Mouse (Mus musculus) stomach, embryonic 15.5 days (tissue): ENCODE data around the gene Insc. TPM values are rescaled to one million over a fixed set of nuclear protein-coding genes. Genes with fewer than 3 reads are reported as not detected.
A peak's percentile ranks its signal among the peaks of the same experiment; 100 is the strongest.

Source experiments
- ATAC-seq: fragments of 200-750 bp; cut with Nextera tagmentation; 2 replicates; pipeline ENCODE4 v1.8.0; 2017; ENCODE audit warnings: low read depth, moderate number of reproducible peaks, moderate TSS enrichment; ENCODE audit not compliant: insufficient read depth, low FRiP score
- H3K27ac ChIP-seq: fragments of 300-500 bp; sonication (generic); 2 replicates; pipeline ENCODE4 v1.5.1; 2015; ENCODE audit warnings: mild to moderate bottlenecking, inconsistent platforms
- H3K27me3 ChIP-seq: fragments of 300-500 bp; sonication (generic); replicated peaks from 2 replicates; pipeline ENCODE4 v1.6.1; 2015; ENCODE audit warnings: inconsistent platforms
- H3K36me3 ChIP-seq: fragments of 300-500 bp; sonication (generic); 2 replicates; pipeline ENCODE4 v1.6.1; 2015; ENCODE audit warnings: inconsistent platforms
- H3K4me1 ChIP-seq: fragments of 300-500 bp; sonication (generic); 2 replicates; pipeline ENCODE4 v1.6.1; 2015; ENCODE audit warnings: inconsistent platforms
- H3K4me2 ChIP-seq: fragments of 300-500 bp; sonication (generic); 2 replicates; pipeline ENCODE4 v1.6.1; 2015; ENCODE audit warnings: mild to moderate bottlenecking, inconsistent platforms
- H3K4me3 ChIP-seq: fragments of 300-500 bp; sonication (generic); replicated peaks from 2 replicates; pipeline ENCODE4 v1.5.1; 2015; ENCODE audit warnings: inconsistent platforms
- H3K9ac ChIP-seq: fragments of 300-500 bp; sonication (generic); 2 replicates; pipeline ENCODE4 v1.6.1; 2015; ENCODE audit warnings: inconsistent platforms
- H3K9me3 ChIP-seq: fragments of 300-500 bp; sonication (generic); 2 replicates; pipeline ENCODE4 v1.6.1; 2016; ENCODE audit warnings: inconsistent platforms
- WGBS: fragments of 180-500 bp; shearing (Covaris S2); methylation state at CpG from one replicate; pipeline ENCODE4 v1.1.7; 2015; 5-methylcytosine and 5-hydroxymethylcytosine counted together
- polyA plus RNA-seq: library from polyadenylated mRNA; unstranded; fragments of >200 nt; fragmentation: Nextera tagmentation; extraction: Ambion mirVana; gene quantifications from 2 replicates; pipeline ENCODE4 v1.2.1, GENCODE M21; 2015

The Insc gene
- polyA plus RNA-seq, 1 experiment from 2014 or later = 23.4 TPM

GRCm38 (mm10) chr7:114805311-114805710 is 61.8 kb downstream of the Insc start:
- no peak overlapping the region for H3K27ac ChIP-seq
- no peak overlapping the region for H3K9ac ChIP-seq
- no peak overlapping the region for H3K4me2 ChIP-seq
- H3K9me3 ChIP-seq = no peaks in the 10 kb centered on the region
- H3K4me3 ChIP-seq = no peak overlapping the region
- no peaks in the 10 kb centered on the region for H3K36me3 ChIP-seq
- H3K27me3 ChIP-seq = no peaks in the 10 kb centered on the region
- 72% methylated on average over 2 of the region's 2 CpGs for WGBS
- no peak for ATAC-seq
- no peaks in the 10 kb centered on the region for H3K4me1 ChIP-seq

GRCm38 (mm10) chr7:114807343-114807742 is 63.8 kb downstream of the Insc start:
- Histone ChIP-seq H3K27ac (no peak overlapping the region; the same call in 1 of the 2 replicates), H3K36me3 (no peaks in the 10 kb centered on the region), H3K9me3 (no peaks in the 10 kb centered on the region), H3K4me2 (no peak overlapping the region), H3K4me1 (no peaks in the 10 kb centered on the region), H3K27me3 (no peaks in the 10 kb centered on the region), H3K4me3 (no peak overlapping the region), H3K9ac (no peak overlapping the region)
- ATAC-seq = no peak; the same call in 1 of the 2 replicates
- 52% methylated on average over 5 of the region's 5 CpGs for WGBS

DNA sequence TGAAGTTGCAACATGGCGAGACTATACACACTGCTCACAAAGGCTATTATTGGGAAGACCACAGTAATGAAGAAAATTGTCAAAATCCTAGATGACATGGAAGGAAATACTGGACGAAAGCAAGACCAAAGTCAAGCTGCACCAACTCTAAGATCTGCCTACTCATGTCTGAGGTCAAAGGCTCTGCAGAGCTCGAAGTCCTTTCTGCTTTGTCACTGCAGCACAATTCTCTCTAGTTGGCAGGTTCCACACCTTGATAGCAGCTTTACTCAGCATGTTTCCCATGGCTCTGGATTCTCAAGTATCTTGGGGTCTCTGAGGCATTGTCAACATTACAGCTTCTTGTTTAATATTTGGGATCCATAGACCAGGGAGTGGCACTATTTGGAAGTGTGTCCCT is 64.8 kb downstream of the Insc start:
- ATAC-seq = no peak
- Histone ChIP-seq H3K4me2 (no peak overlapping the region), H3K4me1 (no peaks in the 10 kb centered on the region), H3K9me3 (no peaks in the 10 kb centered on the region), H3K27me3 (no peaks in the 10 kb centered on the region), H3K9ac (no peak overlapping the region), H3K27ac (no peak overlapping the region), H3K4me3 (no peak overlapping the region), H3K36me3 (no peaks in the 10 kb centered on the region)
- 85% methylated on average over 3 of the region's 3 CpGs for WGBS

DNA sequence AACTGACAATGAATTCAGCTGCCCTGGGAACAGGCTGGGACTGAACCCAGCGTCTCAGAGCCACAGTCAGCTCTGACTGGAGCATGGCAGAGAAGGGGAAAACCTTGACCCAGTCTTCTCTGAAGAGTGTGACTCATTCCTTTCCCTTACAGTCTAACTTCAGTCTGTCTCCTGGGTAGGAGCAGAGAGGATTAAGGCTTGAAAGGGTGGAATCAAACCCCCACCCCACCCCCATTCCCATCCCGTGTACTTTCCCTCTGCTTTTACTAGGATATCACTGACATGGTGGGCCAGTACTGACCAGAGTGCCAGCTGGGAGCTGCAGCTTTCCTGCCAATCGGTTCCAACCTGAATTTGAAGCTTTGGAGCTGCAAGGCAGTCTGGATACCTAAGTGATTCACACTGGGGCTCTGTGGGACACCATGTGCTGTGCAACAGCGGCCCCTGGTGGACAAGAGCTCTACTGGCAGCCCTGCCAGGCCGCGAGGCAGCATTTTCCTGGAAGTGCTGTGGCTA is 73.9 kb downstream of the Insc start:
- Histone ChIP-seq H3K4me2 (no peak overlapping the region), H3K36me3 (no peaks in the 10 kb centered on the region), H3K4me3 (no peak overlapping the region), H3K9me3 (no peaks in the 10 kb centered on the region), H3K9ac (no peak overlapping the region), H3K27ac (no peak overlapping the region), H3K27me3 (no peaks in the 10 kb centered on the region), H3K4me1 (no peaks in the 10 kb centered on the region)
- 11% methylated on average over 6 of the region's 6 CpGs for WGBS
- ATAC-seq = peak; percentile 82

DNA sequence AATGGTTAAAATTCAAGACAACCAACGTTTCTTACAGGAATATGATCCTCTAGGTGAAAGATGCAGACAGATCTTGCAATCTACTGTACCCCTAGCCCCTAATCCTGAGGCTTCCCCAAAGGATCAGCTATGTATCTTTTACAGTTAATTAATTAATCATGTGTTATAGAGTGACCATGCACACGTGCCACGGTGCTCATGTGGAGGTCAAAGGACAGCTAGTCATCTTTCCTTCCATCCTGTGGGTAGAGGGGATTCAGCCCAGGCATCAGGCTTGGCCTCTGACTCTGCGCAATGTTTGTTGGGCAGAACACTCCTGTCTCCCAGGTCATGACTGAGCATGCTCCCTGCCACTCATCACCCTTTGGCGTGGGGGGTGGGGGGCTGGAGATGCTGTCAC is 74.4 kb downstream of the Insc start:
- 33% methylated on average over 5 of the region's 5 CpGs for WGBS
- H3K9ac ChIP-seq = no peak overlapping the region
- no peak overlapping the region for H3K4me3 ChIP-seq
- no peaks in the 10 kb centered on the region for H3K36me3 ChIP-seq
- no peak overlapping the region for H3K4me2 ChIP-seq
- no peak for ATAC-seq
- H3K9me3 ChIP-seq = no peaks in the 10 kb centered on the region
- no peaks in the 10 kb centered on the region for H3K4me1 ChIP-seq
- H3K27me3 ChIP-seq = no peaks in the 10 kb centered on the region
- no peak overlapping the region for H3K27ac ChIP-seq

- H3K9ac ChIP-seq = no peak overlapping the region
- no peak overlapping the region for H3K27ac ChIP-seq
- H3K4me1 ChIP-seq = no peaks in the 10 kb centered on the region
- H3K9me3 ChIP-seq = no peaks in the 10 kb centered on the region
- H3K36me3 ChIP-seq = no peaks in the 10 kb centered on the region
- no peaks in the 10 kb centered on the region for H3K27me3 ChIP-seq
- no peak overlapping the region for H3K4me2 ChIP-seq
- WGBS = 74% methylated on average over 3 of the region's 3 CpGs
- ATAC-seq = no peak
- no peak overlapping the region for H3K4me3 ChIP-seq
Measured at GRCm38 (mm10) chr7:114818351-114818750, 74.9 kb downstream of the Insc start.

DNA sequence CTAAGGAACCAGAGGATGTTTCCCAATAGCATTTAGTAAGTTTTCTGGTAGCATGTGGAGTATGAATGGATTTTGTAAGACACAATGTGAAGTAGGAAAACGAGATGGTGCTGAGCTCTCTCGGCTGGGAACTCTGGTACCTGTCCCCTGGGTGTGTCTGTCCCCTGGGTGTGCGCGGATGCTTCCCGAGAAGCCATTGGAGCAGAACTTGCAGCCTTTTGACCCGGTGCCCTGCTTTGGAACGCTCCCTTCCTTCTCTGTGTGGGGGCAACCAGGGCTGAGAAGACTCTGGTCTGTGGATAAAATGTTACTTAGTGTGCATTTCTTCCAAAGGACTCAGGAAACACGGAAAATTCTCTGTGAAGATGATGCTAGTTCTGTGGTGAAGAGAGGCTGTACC is 75.3 kb downstream of the Insc start:
- Histone ChIP-seq H3K36me3 (no peaks in the 10 kb centered on the region), H3K4me1 (no peaks in the 10 kb centered on the region), H3K4me2 (no peak overlapping the region), H3K9me3 (no peaks in the 10 kb centered on the region), H3K9ac (no peak overlapping the region), H3K27ac (no peak overlapping the region), H3K27me3 (no peaks in the 10 kb centered on the region), H3K4me3 (no peak overlapping the region)
- no peak for ATAC-seq
- WGBS = 77% methylated on average over 8 of the region's 8 CpGs

- no peak for ATAC-seq
- no peak overlapping the region for H3K9ac ChIP-seq
- H3K27me3 ChIP-seq = no peaks in the 10 kb centered on the region
- WGBS = 77% methylated on average over 2 of the region's 2 CpGs
- H3K4me1 ChIP-seq = no peaks in the 10 kb centered on the region
- no peak overlapping the region for H3K4me2 ChIP-seq
- H3K27ac ChIP-seq = no peak overlapping the region
- no peaks in the 10 kb centered on the region for H3K9me3 ChIP-seq
- H3K36me3 ChIP-seq = no peaks in the 10 kb centered on the region
- no peak overlapping the region for H3K4me3 ChIP-seq
Measured at GRCm38 (mm10) chr7:114822736-114823135, 79.2 kb downstream of the Insc start.

DNA sequence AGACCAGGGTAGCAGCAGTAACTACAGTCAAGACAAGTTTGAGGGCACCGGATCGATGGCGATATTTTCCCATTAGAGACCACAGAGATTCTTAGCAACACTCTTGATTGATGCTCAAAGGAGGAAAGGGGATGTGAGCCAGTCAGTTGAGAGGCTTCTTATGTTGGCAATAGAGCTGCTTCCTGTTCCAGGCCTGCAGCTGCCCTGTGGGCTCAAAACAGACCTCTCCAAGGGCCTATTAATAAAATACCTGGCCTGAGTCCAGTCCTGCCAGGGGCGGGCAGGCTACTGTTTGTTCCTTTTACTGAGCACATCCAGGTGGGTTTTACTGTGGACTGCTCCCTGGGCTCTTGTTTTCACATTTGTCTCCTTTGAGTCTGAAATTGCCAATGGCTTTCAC is 83.9 kb downstream of the Insc start:
- WGBS = 35% methylated on average over 4 of the region's 4 CpGs

DNA sequence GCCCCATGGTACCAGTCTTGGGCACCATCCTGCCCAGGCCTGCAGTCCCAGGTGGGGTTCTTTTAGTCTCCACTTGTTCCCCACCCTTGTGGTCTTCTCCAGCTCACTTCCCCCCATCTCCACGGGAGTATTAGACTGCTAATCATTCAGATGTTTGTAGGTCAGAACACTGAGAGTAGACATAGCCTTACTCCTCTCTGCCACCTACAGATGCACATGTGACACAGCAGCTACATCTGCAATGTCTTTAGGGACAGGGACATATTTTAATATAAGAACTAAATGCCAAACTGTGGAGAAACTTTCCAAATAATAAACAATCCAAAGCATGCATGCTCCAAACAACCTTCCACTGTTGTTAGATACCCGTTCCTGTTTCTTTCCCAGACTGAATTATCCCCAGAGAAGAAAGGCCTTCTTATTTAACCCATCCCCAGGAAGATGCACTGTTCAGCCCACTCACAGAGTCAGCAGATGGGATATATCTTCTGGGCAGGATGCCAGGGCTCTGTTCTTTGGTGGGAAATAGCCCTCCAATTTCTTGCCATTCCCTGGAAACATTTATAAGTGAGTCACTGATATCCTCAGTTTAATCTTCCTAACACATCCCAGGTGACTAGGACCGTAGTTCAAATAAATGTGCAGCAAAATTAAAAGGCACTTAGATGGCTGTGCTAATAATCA is 88.9 kb downstream of the Insc start:
- Histone ChIP-seq H3K4me2 (no peak overlapping the region), H3K4me3 (no peak overlapping the region), H3K36me3 (no peaks in the 10 kb centered on the region), H3K27ac (no peak overlapping the region), H3K4me1 (no peaks in the 10 kb centered on the region), H3K27me3 (no peaks in the 10 kb centered on the region), H3K9ac (no peak overlapping the region), H3K9me3 (no peaks in the 10 kb centered on the region)
- WGBS = 42% methylated on average over 3 of the region's 3 CpGs
- no peak for ATAC-seq

More for the DNA sequence above, 83.9 kb downstream of the Insc start:
- Histone ChIP-seq H3K27ac (no peak overlapping the region), H3K9ac (no peak overlapping the region), H3K9me3 (no peaks in the 10 kb centered on the region), H3K36me3 (no peaks in the 10 kb centered on the region), H3K4me3 (no peak overlapping the region), H3K4me1 (no peaks in the 10 kb centered on the region), H3K4me2 (no peak overlapping the region), H3K27me3 (no peaks in the 10 kb centered on the region)
- no peak for ATAC-seq

- WGBS = 77% methylated on average over 6 of the region's 6 CpGs
- Histone ChIP-seq H3K4me1 (no peaks in the 10 kb centered on the region), H3K27ac (no peak overlapping the region), H3K36me3 (no peaks in the 10 kb centered on the region), H3K4me2 (no peak overlapping the region), H3K27me3 (no peaks in the 10 kb centered on the region), H3K4me3 (no peak overlapping the region), H3K9me3 (no peaks in the 10 kb centered on the region), H3K9ac (no peak overlapping the region)
- ATAC-seq = no peak
Measured at GRCm38 (mm10) chr7:114834504-114834903, 91.0 kb downstream of the Insc start.

- WGBS = 57% methylated on average over 3 of the region's 3 CpGs
- no peak overlapping the region for H3K9ac ChIP-seq
- no peaks in the 10 kb centered on the region for H3K4me1 ChIP-seq
- H3K27ac ChIP-seq = no peak overlapping the region
- H3K36me3 ChIP-seq = no peaks in the 10 kb centered on the region
- H3K4me2 ChIP-seq = no peak overlapping the region
- H3K9me3 ChIP-seq = no peaks in the 10 kb centered on the region
- H3K4me3 ChIP-seq = no peak overlapping the region
- ATAC-seq = no peak
- no peaks in the 10 kb centered on the region for H3K27me3 ChIP-seq
Measured at GRCm38 (mm10) chr7:114837268-114837667, 93.8 kb downstream of the Insc start.
